Mouse (Mus musculus): Measurements from ENCODE around the gene Cyb5d1.

Cyb5d1 gene

DNA sequence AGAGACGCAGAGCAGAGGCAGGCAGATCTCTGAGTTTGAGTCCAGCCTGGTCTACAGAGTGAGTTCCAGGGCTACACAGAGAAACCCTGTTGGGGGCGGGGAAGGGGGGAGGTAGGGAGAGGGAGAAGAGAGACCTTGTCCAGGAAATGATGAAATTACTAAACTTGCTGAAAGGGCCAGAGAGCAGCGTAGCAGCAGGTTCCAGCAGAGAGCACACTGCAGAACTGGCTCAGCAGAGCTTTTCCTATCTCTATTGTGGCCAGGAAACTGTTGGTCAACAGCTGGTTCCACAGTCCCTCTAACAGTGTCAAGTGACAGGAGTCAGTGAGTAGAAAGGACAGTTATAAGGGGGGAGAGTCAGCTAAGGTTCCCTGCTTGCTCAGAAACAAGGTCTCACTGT lies 15.8 kb downstream of the Cyb5d1 start:
- no peak for DNase-seq (ENCODE audit: low spot score in 2 of 2)

DNA sequence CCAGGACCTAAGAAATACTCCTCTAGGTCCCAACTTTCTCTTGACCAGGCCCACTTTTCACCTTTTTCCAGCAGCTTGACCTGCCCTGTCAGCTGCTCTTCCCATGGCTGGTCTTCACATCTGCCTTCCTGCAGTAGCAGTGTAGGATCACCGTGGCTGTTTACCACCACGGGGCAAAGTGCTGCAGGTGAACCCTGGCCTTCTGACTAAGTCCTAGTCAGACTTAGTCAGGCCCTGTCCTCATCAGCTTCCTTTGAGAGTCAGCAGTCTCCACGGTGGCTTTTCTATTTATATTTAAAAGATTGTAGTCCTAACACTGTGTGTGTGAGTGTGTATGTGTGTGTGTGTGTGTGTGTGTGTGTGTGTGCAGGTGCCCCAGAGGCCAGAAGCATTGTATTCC lies 17.7 kb downstream of the Cyb5d1 start:
- no peak for DNase-seq (ENCODE audit: low spot score in 2 of 2)

DNA sequence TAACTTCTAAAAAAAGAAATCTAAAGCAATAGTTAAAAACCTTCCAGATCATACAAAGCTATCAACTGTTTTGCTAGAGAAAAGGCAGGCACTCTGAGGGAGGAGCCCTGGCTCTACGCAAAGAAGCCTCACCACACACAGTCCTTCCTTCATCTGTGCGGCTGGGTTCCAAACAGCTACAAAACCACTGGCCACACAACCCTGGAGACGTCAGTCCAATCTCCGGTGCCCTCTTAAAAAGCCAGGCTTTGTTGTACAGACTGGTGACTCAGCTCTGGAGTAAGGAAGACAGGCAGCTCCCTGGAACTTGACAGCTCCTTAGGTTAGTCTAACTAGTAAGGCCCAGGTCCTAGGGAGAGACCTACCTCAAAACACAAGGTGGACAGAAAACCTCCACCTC lies 19.8 kb downstream of the Cyb5d1 start:
- DNase-seq (ENCODE audit: low spot score in 2 of 2), result no peak

DNA sequence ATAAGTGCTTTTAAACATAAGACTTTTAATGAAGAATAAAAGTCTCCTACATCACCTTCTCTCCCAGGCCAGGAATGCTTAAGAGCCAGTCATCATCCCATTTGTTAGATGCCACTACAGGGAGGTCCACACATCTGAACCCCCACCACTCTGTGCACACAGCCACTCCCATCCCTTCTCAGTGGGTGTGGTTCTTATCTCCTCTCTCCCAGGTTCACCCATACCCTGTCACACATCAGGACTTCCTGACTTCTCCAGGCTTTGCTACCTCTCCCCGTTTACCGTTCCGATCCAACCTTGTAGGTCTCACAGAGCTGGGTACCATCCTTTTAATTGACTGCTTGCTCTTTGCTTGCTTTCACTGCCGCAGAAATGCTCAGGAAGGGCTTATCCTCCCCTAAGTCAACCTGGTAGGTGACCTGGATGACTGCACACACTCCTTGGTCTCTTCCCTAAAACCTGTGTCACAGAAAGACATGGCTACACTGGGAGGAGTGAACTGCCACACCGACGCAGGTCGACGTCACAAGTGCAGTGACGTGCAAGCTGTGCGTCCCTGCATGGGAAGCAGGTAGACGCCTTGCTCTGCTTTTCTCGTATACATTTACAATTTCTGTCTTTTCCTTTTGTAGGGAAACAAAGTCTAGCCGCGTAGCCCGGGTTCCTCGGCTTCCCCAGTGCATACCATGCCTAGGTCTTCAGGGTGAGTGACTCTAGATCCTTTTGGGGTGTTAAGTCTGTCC lies 22.0 kb downstream of the Cyb5d1 start:
- no peak for DNase-seq (ENCODE audit: low spot score in 2 of 2)

DNA sequence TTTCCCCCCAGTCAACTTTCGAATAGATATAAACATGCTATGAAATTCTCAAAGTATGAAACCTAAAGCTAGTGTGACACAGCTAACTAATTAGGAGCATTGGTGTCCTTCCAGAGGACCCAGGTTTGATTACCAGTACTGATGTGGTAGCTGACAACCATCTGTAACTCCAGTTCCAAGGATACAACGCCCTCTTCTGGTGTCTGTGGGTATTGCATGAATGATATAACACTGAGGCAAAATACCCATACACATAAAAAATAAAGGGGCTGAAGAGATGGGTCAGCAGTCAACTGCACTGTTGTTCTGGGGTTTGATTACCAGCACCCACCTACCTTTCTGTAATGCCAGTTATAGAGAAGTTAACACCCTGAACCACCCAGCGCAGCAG lies 22.7 kb downstream of the Cyb5d1 start:
- DNase-seq (ENCODE audit: low spot score in 2 of 2), result no peak

DNA sequence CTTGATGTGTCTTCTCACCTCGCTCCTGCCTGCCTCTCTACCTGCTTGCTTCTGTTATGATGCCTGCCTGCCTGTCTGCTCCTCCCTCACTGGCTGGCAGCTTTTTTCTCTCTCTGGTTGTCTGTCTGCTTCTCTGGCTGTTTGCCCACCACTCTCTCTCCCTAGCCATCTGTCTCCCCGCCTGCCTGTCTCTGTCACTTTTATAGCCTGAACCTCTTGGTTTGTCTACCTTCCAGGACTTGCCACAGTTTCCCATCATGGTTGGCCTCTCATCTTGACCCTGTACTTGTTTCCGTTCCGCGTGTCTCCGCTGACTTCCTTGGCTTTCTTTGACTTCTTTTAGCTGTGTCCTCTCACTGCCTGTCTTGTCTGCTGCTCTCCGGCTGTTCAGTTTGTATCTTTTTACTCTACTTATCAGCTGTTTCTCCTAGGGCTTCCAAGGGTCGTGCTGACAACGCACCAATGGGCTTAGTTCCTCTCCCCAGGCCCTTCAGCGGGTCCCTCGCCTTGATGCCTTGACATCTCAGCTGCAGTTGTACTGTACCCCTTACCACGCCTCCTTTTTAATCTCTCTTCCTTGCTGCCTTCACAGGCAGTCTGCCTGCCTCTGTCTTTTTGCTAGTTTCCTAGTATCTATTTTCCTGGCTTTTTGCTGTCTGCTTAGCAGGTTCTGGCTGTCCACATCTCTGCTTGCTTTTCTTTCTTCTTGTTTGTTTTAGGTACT lies 23.2 kb downstream of the Cyb5d1 start:
- peak in 1 of 2 experiments; percentile 35 for DNase-seq (ENCODE audit: low spot score in 2 of 2)

DNA sequence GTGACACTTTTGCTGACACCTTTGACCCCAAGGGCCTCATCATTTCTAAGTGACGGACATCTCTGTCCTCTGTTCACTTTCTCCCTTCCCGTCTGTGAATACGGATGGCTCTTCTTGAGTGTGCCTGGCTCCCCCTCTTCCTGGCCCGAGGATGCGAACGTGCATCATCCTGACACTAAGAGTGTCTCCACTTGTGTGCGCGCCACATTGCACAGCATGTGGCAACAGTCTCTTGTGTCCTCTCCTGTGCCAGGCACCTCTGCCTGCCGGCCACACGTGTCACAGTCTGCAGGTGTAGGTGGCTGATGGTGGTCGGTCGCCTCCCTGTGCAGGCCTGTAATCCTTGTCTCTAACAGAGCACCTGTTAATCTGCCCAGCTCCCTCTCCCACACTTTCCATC lies 23.8 kb downstream of the Cyb5d1 start:
- DNase-seq (ENCODE audit: low spot score in 2 of 2), result no peak

DNA sequence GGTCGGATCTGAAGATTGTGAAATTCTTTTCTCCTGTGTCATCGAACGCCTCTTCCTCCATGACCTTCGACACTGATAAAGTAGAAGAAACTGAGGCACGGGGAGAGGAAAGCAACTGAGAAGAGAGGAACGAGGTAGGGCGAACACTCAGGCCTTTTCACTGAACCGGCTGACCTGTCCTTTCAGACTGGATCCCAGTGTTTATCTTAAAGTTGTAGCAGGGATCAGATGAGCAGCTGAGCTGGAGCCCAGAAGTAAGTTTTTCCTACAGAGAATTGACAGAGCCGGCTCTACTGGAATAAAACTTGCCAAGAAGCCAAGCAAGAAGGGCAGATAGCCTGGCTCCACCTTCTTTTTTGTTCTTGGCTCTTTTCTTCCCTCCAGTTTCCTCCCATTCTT lies 24.6 kb downstream of the Cyb5d1 start:
- no peak for DNase-seq (ENCODE audit: low spot score in 2 of 2)

DNA sequence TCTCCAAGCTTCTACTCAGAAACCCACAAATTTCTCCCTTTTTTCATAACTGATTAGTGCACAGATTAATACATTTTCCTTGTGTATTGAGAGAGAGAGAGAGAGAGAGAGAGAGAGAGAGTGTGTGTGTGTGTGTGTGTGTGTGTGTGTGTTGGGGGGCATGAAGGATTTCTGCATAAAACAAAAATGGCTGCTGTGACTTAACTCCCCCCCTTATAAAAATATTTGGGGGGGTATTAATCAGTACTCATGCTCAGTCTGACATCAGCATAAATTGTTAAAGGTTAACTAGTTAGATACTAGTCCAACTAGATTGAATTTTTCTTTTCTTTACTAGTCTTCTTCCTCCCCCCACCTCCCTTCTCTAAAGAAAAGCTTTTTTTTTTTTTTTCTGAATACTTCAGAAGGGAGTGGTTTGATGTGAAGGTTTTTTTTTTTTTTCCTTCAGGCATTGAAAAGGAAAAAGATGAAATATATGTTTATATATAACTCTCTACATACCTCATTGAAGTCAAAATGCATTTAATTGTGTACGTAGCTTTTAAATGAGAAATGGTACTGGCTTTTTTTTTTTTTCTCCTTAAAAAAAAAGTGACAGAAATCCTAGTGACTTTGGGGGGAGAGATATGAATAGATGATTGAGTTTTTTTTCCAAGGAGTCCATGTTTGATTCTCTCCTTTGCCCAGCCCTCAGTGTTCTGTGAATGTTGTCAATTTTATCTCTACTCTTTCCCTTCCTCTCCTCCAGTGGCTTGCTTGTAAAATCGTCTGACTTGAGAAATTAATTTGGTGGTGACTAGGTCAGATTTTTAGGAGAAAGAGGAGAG lies 25.2 kb downstream of the Cyb5d1 start:
- no peak for DNase-seq (ENCODE audit: low spot score in 2 of 2)

DNA sequence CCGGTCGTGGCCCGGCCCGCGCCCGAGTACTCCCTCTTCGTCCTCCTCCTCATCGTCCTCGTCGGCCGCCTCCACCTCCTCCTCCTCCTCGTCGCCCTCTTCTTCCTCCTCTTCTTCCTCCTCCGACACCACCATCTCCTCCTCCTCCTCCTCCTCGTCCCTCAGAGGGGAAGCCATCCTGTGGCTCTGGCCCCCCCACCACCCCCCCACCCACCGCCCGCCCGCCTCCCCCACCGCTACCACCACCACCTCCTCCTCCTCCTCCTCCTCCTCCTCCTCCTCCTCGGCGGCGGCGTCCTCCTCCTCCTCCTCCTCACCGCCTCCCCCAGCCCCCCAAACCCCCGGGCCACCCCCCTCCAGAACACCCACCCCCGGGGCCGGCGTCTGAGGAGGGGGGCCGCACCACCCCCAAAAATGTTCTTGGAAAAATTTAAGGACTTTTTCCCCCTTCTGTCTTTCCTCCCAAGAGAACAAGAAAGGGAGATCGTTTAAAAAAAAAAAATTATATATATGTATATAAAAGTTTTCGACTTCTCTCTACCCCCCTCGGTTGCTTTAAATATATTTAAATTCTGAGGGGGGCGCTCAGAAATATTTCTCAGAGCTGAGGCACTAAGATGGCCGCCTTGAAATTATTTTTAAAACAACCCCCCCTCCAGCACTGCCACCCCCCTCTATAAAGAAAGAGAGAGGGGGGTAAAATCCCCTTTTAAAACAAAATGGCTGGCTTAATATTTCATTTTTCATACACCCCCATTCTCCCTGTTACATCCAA lies 26.0 kb downstream of the Cyb5d1 start, which contains the start of gene Chd3:
Gene Chd3, minus strand, starts transcription at position 192 of the 775 bp plus-strand sequence.
- no peak for DNase-seq (ENCODE audit: low spot score in 2 of 2)

DNA sequence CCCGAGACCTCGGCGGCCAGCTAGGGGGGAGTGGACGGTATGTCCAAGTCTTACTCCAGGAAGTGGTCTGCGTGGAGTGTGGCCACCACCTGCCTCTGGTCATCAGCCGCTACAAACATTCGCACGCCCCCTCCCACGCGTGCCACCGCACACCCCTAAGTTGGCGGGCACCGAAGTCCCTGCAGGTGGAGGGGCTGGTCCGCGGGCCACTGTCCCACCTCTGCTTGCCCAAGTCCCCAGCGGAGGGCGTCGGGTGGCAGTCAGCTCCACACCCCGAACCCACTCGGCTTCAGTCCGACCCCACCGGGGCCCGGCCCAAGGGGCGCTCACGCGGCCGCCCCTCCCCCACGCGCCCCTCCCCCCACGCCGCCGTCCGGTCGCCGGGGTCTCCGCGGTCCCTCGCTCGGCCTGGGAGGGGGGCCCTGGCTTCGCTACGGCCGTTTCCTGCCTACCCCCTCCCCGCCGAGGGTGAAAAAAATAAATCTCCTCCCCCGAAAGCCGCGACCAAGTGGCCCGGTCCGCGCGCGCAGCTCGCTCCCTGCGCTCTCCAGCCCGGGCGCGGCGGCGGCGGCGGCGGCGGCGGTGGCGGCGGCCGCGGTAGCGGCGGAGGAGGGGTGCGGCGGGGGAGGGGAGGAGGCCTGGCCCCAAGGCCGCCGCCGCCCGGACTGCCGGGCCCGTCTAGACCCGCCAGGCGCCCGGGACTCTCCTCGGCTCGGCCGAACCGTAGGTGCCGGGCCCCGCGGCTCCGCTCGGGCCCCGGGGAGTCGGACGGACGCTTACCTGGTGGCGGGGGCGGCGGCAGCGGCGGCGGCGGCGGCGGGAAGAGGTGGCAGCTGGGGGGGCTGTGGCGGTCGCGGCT lies 26.8 kb downstream of the Cyb5d1 start:
- DNase-seq (ENCODE audit: low spot score in 2 of 2), result peak in 1 of 2 experiments; percentile 38

DNA sequence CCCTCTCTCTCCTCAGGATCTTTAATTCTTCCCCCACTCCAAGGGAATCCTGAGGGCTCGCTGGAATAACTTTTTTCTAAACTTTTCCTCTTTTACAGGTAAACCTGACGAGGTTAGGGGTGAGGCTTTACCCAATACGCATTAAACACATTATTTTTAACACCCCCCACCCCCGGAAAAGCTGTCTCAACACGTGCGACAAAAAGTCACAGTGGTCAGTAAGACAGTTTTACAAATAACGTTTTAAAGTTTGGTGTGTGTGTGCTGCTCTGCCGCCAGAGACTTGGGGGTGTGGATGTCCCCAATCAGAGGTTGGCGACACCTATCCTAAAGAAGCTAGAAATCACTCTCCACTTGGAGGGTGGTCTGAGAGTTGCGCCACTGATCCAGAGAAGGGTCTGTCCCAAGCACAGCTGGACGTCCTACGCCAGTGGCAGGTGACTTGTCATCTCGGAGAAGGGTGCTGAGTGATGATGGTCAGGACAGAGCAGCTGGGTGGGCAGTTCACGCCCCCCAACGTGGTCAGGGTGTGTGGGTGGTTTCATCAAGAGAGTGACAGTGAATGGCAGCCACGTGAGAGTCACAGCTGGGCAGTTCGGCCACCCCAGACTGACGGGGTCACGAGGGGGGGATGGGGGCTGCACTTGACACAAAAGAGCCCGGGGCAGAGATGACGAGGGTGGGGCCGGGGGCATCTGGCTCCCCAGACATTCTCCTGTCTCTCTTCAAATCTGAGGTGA lies 27.6 kb downstream of the Cyb5d1 start:
- DNase-seq (ENCODE audit: low spot score in 2 of 2), result peak in 1 of 2 experiments; percentile 21

DNA sequence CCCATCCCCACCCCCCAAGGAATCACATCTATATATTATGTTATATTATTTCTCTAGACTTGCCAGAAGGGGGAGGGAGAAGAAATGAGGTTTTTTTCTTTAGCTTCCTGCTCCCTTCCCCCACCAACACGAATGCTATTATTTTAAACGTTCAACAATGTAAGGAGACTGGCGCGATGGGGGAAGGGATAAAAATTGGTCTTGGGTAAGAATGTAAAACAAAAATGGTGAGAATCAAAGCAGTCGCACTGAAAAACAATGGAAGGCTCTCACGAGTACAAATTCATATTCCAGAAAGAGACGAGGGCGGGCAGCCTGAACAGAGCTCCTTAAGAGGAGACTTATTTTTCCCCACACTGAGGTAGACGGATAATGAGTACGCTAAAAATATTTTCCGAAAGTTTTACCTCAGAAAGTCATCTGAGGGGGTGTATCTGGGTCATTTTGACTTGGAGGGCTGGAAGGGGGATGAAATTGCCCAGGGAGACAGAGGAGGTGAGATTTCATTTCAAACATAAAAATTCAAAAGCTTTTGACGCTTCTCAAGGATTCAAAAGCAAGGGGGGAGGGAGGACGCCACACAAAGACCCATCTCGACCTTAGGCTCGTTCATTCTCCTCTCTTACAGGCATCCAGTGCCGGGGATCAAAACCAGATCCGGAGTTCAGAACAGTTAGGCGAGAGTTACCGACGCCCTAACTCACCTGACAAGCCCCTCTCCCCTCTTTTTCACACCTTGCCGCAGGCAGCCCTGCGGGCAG lies 28.4 kb downstream of the Cyb5d1 start:
- peak in 1 of 2 experiments; percentile 29 for DNase-seq (ENCODE audit: low spot score in 2 of 2)

DNA sequence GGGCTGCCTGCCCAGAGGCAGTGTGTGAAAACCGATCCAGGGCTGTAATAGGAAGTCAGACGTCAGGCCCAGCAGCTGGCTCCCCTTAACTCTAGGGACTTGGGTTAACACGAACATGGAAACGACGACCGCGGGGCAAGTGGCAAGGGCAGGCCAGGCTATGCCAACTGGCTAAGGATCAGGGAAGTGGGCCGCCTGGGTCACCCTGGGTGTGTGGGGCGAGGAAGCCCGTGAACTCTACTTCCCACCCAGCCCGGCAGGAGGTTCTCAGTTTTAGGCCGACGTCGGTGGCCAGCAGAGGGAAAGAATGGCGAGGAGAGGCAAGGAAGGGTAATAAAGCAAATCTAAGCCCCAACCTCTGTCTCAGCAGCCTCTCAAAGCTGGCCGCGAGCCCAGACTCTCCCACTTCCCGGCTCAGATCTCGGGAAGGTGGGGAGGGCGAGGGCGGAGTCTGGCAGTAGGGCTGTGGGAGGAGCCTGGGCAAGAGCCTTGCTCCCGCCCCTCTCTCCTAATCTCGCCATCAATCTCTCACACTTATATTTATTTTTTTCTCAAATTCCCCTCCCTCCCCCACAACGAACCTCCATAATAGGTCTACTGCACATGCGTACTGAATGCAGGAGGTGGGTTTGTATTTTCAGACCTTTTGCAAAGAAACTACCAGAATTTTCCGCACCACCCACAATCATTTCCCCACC lies 29.1 kb downstream of the Cyb5d1 start:
- DNase-seq (ENCODE audit: low spot score in 2 of 2), result peak; percentile 85 to 92

DNA sequence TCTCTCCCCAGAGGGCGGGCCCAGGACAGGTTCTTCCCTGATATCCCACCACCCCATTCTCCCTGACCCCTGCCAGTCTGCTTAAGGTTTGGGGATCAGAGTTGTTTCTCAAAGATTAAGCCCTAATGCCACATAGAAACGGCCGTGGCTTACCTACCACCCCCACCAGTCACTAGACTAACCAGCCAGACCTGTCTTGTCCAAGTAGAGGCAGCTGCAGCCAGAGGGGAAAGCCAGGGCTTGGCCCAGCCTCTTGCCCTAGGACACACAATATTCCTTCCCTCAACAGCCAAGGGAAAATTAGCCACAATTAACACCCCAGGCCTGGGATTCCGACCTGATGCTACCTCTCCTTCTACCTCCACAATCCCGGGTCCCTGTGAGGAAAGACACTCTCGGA lies 29.7 kb downstream of the Cyb5d1 start:
- no peak for DNase-seq (ENCODE audit: low spot score in 2 of 2)

DNA sequence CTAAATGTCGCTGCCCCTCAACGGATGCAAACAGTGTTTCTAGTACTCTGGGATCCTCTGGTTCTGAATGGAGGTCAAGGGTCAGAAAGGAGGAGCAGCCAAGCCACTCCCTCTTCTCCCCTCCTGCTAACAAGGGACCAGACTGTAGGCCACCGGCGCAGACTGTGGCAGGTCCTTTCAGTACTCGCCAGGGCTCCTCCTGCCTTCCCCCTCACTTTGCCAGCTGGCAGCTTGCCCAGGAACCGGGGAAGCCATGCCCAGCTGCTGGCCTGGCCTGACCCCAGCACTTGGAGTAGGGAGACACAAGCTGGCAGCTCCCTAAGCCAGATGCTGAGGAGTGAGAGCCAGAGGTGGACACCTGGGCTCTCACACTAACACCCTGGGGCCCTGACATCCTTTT lies 30.5 kb downstream of the Cyb5d1 start:
- DNase-seq (ENCODE audit: low spot score in 2 of 2), result peak; percentile 74 to 79

DNA sequence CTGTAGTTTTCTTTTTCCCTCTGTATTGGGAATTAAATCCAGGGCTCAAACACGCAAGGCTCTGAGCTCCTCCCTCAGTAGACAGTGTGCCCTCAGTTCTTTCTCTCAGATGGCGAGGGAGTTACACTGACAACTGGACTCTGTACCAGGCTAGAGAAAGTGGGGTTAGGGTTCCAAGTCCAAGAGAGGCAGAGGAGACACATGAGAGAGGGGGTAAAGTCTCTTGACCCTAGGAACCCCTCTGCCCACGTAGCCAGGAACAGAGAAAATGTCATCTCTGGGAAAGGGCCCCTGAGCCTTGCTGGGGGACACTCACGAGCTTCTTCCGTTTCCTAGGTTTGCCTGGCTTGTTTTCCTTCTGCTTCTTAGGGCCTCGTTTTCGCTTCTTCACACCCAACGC lies 31.1 kb downstream of the Cyb5d1 start:
- no peak for DNase-seq (ENCODE audit: low spot score in 2 of 2)

DNA sequence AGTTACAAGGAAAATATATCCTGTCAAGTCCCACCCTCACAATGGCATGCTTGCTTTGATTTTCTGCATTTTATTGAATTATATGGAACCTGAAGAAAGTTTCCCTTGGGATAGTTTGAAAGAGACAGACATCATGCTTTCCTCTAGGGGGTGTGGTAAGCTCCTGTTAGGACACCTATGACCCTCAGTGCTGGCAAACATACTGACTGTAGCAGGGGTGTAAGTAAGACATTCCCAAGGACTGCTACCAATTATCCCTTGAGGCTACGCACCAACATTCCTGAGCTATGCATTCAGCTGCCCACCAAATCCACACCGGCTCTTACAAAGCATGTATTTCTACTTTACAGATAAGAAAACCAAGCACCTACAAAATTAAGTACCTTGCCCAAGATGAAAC lies 33.0 kb downstream of the Cyb5d1 start:
- no peak for DNase-seq (ENCODE audit: low spot score in 2 of 2)

DNA sequence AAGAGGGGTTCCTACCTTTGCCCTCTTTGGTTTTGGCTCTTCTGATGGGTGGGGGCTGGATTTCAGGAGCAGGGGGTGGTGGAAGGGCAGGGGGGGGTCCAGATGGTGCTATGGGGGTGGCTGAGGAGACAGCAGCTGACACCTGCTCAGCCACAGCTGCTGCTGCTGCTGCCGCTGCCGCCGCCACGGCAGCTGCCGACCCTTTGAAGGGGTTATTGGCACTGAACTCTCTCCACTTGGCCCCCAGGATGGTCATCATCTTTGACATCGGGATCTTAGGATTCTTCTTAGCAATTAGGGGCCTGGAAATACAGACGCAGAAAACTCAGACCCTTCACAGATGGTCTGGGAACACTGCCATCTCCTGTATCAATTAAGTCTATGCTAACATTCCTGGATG lies 33.4 kb downstream of the Cyb5d1 start:
- DNase-seq (ENCODE audit: low spot score in 2 of 2), result no peak

All from frontal cortex, postnatal 25 days (tissue).